Mouse (Mus musculus) hindbrain, embryonic 16.5 days (tissue): ENCODE measurements around the gene Cep44. TPM values are rescaled to one million over a fixed set of nuclear protein-coding genes. Genes with fewer than 3 reads are reported as not detected.

Source experiments
- ATAC-seq: fragments of 200-750 bp; cut with Nextera tagmentation; 2 replicates; pipeline ENCODE4 v1.8.0; 2017; ENCODE audit warnings: moderate TSS enrichment, moderate library complexity
- H3K27ac ChIP-seq: fragments of 300-500 bp; sonication (generic); 2 replicates; pipeline ENCODE4 v1.5.1; 2014; ENCODE audit warnings: low read depth, mild to moderate bottlenecking, control low read depth, low read length, moderate library complexity
- H3K27me3 ChIP-seq: fragments of 300-500 bp; sonication (generic); replicated peaks from 2 replicates; pipeline ENCODE4 v1.6.1; 2014; ENCODE audit warnings: low read length; ENCODE audit not compliant: control insufficient read depth, insufficient read depth
- H3K36me3 ChIP-seq: fragments of 300-500 bp; sonication (generic); 2 replicates; pipeline ENCODE4 v1.6.1; 2014; ENCODE audit warnings: mild to moderate bottlenecking, low read length, moderate library complexity, mixed read lengths; ENCODE audit not compliant: control insufficient read depth, insufficient read depth
- H3K4me1 ChIP-seq: fragments of 300-500 bp; sonication (generic); 2 replicates; pipeline ENCODE4 v1.6.1; 2014; ENCODE audit warnings: low read depth, low read length; ENCODE audit not compliant: control insufficient read depth, insufficient read depth
- H3K4me2 ChIP-seq: fragments of 300-500 bp; sonication (generic); 2 replicates; pipeline ENCODE4 v1.6.1; 2014; ENCODE audit warnings: mild to moderate bottlenecking, low read length, control low read depth, moderate library complexity
- H3K4me3 ChIP-seq: fragments of 300-500 bp; sonication (generic); 2 replicates; pipeline ENCODE4 v1.5.1; 2014; ENCODE audit warnings: mild to moderate bottlenecking, low read length, control low read depth, moderate library complexity
- H3K9ac ChIP-seq: fragments of 300-500 bp; sonication (generic); 2 replicates; pipeline ENCODE4 v1.6.1; 2014; ENCODE audit warnings: low read depth, mild to moderate bottlenecking, control low read depth, low read length, moderate library complexity
- H3K9me3 ChIP-seq: fragments of 300-500 bp; sonication (generic); 2 replicates; pipeline ENCODE4 v1.6.1; 2014; ENCODE audit warnings: mild to moderate bottlenecking, low read length, moderate library complexity; ENCODE audit not compliant: control insufficient read depth
- WGBS: fragments of 180-500 bp; shearing (Covaris S2); extraction: QIAGEN DNeasy Blood & Tissue Kit; methylation state at CpG from one replicate; pipeline ENCODE4 v1.1.7; 2014; 5-methylcytosine and 5-hydroxymethylcytosine counted together
- polyA plus RNA-seq: library from polyadenylated mRNA; unstranded; fragments of >200 nt; fragmentation: Nextera tagmentation; extraction: Ambion mirVana; gene quantifications from 2 replicates; pipeline ENCODE4 v1.2.1, GENCODE M21; 2015

The Cep44 gene
- polyA plus RNA-seq, 1 experiment from 2014 or later: 22.1 TPM

DNA sequence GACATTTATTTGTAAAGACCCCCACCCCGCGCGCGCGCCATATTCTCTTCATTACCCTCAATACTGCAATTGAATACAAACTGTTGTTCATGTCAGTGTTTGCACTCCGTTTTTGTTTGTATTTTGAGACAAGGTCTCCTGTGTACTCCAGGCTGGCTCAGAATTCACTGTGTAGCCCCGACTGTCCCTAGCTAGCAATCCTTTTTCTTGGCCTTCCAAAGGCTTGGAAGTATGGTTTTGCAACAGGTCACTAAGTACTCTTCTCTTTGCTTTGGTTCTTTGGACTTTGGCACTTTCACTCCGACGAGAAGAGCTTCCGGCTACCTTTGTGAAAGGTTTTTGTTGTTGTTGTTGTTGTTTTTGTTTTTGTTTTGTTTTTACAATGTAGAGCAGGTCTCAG lies 1.2 kb upstream of the Cep44 start:
- Histone ChIP-seq H3K4me2 (peak overlapping the region; percentile 72), H3K9me3 (no peaks in the 10 kb centered on the region), H3K27ac (no peak overlapping the region), H3K4me1 (peaks cover 15% of the 10 kb centered on the region), H3K9ac (peak overlapping the region; percentile 50), H3K27me3 (no peaks in the 10 kb centered on the region), H3K36me3 (no peaks in the 10 kb centered on the region), H3K4me3 (peak overlapping the region; percentile 73)
- ATAC-seq: no peak
- 31% methylated on average over 10 of the region's 10 CpGs for WGBS

DNA sequence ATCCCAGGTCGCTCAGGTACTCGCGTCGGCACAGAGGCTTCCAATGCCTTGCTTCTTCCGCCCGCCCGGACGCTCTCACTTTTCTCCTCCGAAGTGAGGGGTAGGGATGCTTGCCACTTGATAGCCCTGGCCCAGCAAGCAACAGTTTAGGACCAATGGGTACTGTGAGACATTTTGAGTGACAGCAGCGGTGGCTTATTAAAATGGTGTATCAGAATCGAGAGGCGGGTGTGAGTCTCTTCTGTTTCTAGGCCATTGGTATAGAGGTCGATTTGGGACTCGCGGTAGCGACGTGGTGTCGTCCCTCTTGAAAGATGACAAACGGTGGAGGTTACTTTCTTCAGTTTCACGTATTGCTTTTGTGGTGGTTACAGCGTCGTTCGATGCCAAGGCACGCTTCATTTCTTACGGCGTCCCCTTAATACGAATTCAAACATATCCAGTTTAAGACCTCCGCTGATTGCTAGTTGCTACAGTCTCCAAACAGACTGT lies 560 bp upstream of the Cep44 start:
- H3K9ac ChIP-seq: peak overlapping the region; percentile 74
- no peaks in the 10 kb centered on the region for H3K27me3 ChIP-seq
- H3K4me2 ChIP-seq: peak overlapping the region; percentile 72
- H3K4me1 ChIP-seq: peaks cover 15% of the 10 kb centered on the region
- peak; percentile 99 for ATAC-seq
- under 1% methylated on average over 28 of the region's 28 CpGs for WGBS
- peak overlapping the region; percentile 73 for H3K4me3 ChIP-seq
- H3K36me3 ChIP-seq: no peaks in the 10 kb centered on the region
- H3K27ac ChIP-seq: peak overlapping the region; percentile 83
- no peaks in the 10 kb centered on the region for H3K9me3 ChIP-seq

DNA sequence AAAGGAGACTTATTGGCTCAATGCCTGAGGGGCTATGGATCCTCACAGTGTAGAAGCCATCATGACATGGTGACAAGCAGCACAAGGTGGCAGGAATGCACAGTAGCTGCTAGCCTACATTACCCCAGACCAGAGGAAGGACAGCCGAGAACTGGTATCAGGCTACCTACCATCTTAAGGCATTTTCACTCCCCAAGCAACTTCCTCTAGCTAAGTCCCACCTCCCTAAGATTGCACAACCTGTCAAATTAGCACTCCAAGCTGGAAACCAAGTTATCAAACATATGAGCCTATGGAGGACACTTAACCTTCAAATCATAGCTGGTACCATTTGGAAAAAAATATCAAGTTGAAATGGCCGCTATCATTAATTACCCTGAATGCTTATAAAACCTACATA lies 3.0 kb downstream of the Cep44 start:
- Histone ChIP-seq H3K4me2 (no peak overlapping the region), H3K36me3 (peaks cover 2% of the 10 kb centered on the region; the same call in 1 of the 2 replicates), H3K4me3 (no peak overlapping the region), H3K4me1 (peaks cover 15% of the 10 kb centered on the region), H3K9ac (no peak overlapping the region), H3K27ac (no peak overlapping the region), H3K9me3 (no peaks in the 10 kb centered on the region), H3K27me3 (no peaks in the 10 kb centered on the region)
- 93% methylated on average over 2 of the region's 2 CpGs for WGBS
- no peak for ATAC-seq

DNA sequence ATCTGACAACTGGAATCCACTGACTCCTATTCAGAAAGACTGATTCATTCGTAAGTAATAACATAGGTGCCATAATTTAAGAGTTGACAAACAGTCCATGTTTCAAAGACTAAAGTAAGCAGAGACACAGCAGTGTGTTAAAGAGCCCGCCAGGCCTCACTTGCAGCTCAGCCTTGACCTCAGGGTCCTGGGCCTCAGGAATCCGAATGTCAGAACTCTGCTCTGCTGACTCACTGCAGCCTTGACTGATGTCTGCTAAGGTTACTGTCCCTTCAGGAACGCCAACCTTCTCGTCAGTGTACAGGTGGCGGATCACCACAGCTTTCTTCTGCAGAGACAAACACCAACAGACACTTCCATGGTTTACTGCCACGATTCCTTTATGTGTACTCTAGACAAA lies 10.1 kb downstream of the Cep44 start:
- 88% methylated on average over 7 of the region's 7 CpGs for WGBS
- Histone ChIP-seq H3K27ac (no peak overlapping the region), H3K4me2 (no peak overlapping the region), H3K9ac (no peak overlapping the region), H3K27me3 (no peaks in the 10 kb centered on the region), H3K36me3 (peaks cover 12% of the 10 kb centered on the region; the same call in 1 of the 2 replicates), H3K9me3 (no peaks in the 10 kb centered on the region), H3K4me3 (no peak overlapping the region), H3K4me1 (no peaks in the 10 kb centered on the region)
- no peak for ATAC-seq

GRCm38 (mm10) chr8:56530359-56530758 lies 20.5 kb downstream of the Cep44 start:
- Histone ChIP-seq H3K9ac (no peak overlapping the region), H3K27ac (no peak overlapping the region), H3K4me3 (no peak overlapping the region), H3K4me1 (no peaks in the 10 kb centered on the region), H3K27me3 (no peaks in the 10 kb centered on the region), H3K9me3 (no peaks in the 10 kb centered on the region), H3K4me2 (no peak overlapping the region), H3K36me3 (no peaks in the 10 kb centered on the region)
- no peak for ATAC-seq
- WGBS: 4% methylated on average over 3 of the region's 3 CpGs

- Histone ChIP-seq H3K36me3 (no peaks in the 10 kb centered on the region), H3K4me3 (no peak overlapping the region), H3K4me2 (no peak overlapping the region), H3K9me3 (no peaks in the 10 kb centered on the region), H3K27me3 (no peaks in the 10 kb centered on the region), H3K4me1 (no peaks in the 10 kb centered on the region), H3K9ac (no peak overlapping the region), H3K27ac (no peak overlapping the region)
- ATAC-seq: no peak
- WGBS: 94% methylated on average over 6 of the region's 6 CpGs
Observed at GRCm38 (mm10) chr8:56528869-56529268, 22.0 kb downstream of the Cep44 start.

- WGBS: 82% methylated on average over 4 of the region's 4 CpGs
- ATAC-seq: no peak
- Histone ChIP-seq H3K27ac (no peak overlapping the region), H3K4me1 (no peaks in the 10 kb centered on the region), H3K9ac (no peak overlapping the region), H3K9me3 (no peaks in the 10 kb centered on the region), H3K4me2 (no peak overlapping the region), H3K36me3 (no peaks in the 10 kb centered on the region), H3K27me3 (no peaks in the 10 kb centered on the region), H3K4me3 (no peak overlapping the region)
Observed at GRCm38 (mm10) chr8:56521051-56521450, 29.8 kb downstream of the Cep44 start.

DNA sequence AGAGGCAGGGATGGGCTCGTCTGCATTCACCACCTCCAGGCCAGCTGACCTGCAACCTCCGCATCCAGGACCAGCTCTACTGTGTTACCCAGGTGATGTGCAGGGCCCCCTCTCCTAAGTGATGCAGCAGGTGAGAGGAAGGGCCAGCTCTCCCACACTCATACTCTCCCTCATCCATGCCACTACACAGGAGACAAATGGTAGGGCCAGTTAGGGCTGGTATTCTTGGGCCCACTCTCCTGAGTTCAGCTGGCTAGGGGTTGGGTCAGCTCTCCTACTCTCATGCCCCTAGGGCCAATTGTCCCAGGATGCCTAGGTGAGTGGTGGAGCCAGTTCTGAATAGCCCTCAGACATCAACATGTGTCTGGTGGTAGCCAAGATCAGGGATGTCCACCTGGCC lies 30.6 kb downstream of the Cep44 start:
- Histone ChIP-seq H3K27ac (no peak overlapping the region), H3K9me3 (no peaks in the 10 kb centered on the region), H3K4me1 (no peaks in the 10 kb centered on the region), H3K9ac (no peak overlapping the region), H3K4me3 (no peak overlapping the region), H3K27me3 (no peaks in the 10 kb centered on the region), H3K36me3 (no peaks in the 10 kb centered on the region), H3K4me2 (no peak overlapping the region)
- 80% methylated on average over 2 of the region's 2 CpGs for WGBS
- ATAC-seq: no peak

DNA sequence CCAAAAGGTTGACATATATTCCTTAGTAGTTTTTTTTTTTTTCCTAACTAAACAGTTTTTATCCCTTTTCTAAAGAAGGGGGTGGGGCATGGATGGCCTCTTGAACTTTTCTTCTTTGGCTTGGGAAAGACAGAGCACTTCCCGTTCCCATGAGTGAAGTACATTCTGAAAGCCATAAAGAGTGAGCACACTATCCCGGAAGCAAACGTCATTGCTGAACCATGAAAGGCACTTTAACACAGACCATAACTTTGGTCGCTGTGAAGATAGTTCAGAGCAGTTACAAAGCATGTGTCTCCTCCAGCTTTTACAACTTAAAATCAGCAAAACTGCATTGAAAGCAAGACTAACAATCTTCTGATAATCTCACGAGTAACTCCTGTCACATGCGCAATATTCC lies 32.0 kb downstream of the Cep44 start:
- no peaks in the 10 kb centered on the region for H3K9me3 ChIP-seq
- H3K9ac ChIP-seq: no peak overlapping the region
- H3K4me1 ChIP-seq: no peaks in the 10 kb centered on the region
- no peaks in the 10 kb centered on the region for H3K36me3 ChIP-seq
- H3K4me2 ChIP-seq: no peak overlapping the region
- no peaks in the 10 kb centered on the region for H3K27me3 ChIP-seq
- no peak for ATAC-seq
- H3K27ac ChIP-seq: no peak overlapping the region
- H3K4me3 ChIP-seq: no peak overlapping the region
- WGBS: 77% methylated on average over 6 of the region's 6 CpGs

- WGBS: 73% methylated on average over 4 of the region's 4 CpGs
- no peak for ATAC-seq
Observed at GRCm38 (mm10) chr8:56508952-56509479, 41.8 kb downstream of the Cep44 start.

More at GRCm38 (mm10) chr8:56508952-56509479, 41.8 kb downstream of the Cep44 start:
- Histone ChIP-seq H3K36me3 (no peaks in the 10 kb centered on the region), H3K4me3 (no peak overlapping the region), H3K9me3 (no peaks in the 10 kb centered on the region), H3K4me1 (no peaks in the 10 kb centered on the region), H3K27me3 (no peaks in the 10 kb centered on the region), H3K27ac (no peak overlapping the region), H3K4me2 (no peak overlapping the region), H3K9ac (no peak overlapping the region)
